Mouse (Mus musculus): ENCODE results near the gene Cadps. TPM values are rescaled to one million over a fixed set of nuclear protein-coding genes. Genes with fewer than 3 reads are reported as not detected.

Cadps gene
- polyA plus RNA-seq, 1 experiment from 2014 or later: 0.03 TPM

DNA sequence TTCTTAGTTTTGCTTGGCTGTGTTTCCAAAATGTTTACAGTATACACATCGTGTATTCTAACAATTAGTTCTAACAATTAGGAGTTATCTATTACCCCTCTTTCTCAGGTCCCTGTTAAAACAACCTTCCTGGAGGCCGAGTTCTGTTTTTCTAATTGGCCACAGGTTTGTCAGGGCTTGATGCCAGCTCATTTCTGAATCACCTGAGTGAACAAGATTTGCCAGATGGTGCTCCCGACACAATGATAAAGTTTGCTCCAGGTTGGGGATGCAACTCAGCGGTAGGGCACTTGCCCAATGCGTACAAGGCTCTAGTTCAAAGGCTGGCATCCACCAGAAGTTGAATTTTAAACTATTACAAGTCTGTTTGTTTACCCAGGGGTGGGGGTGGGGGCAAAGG lies 417.7 kb downstream of the Cadps start:
- no peak overlapping the region for H3K9ac ChIP-seq
- no peak overlapping the region for H3K4me3 ChIP-seq (replicated peaks)
- H3K9me3 ChIP-seq (replicated peaks): no peaks in the 10 kb centered on the region
- H3K27me3 ChIP-seq: no peaks in the 10 kb centered on the region
- ATAC-seq (ENCODE audit: low read depth): no peak
- no peak for DNase-seq
- 48% methylated on average over 5 of the region's 5 CpGs for WGBS (ENCODE audit: insufficient replicate concordance)
- no peak overlapping the region for H3K4me2 ChIP-seq
- no peaks in the 10 kb centered on the region for H3K36me3 ChIP-seq
- H3K4me1 ChIP-seq (replicated peaks): no peaks in the 10 kb centered on the region
- no peak overlapping the region for H3K27ac ChIP-seq

DNA sequence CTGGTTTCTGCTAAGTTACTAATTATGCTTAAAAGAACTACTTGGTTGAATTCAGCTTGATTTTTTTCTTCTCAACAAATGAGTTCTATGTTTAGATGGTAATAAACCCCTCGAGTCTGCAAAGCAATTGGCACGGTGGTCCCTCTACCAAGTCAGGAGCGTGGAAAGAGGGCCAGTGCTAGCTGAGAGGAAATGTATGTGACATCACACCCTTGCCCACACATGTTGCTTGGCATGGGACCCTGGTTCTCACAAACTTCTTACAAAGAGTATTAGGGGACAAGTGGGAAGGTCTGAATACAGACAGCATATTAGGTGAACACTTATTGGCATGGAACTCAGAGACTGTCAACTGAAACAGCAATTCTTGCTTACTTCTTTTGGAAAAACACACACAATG lies 418.2 kb downstream of the Cadps start:
- no peak overlapping the region for H3K9ac ChIP-seq
- WGBS (ENCODE audit: insufficient replicate concordance): 71% methylated on average over 3 of the region's 3 CpGs
- no peaks in the 10 kb centered on the region for H3K36me3 ChIP-seq
- no peak overlapping the region for H3K4me3 ChIP-seq (replicated peaks)
- no peaks in the 10 kb centered on the region for H3K4me1 ChIP-seq (replicated peaks)
- no peak overlapping the region for H3K4me2 ChIP-seq
- ATAC-seq (ENCODE audit: low read depth) (no peak), DNase-seq (no peak)
- H3K9me3 ChIP-seq (replicated peaks): no peaks in the 10 kb centered on the region
- H3K27me3 ChIP-seq: no peaks in the 10 kb centered on the region
- no peak overlapping the region for H3K27ac ChIP-seq

DNA sequence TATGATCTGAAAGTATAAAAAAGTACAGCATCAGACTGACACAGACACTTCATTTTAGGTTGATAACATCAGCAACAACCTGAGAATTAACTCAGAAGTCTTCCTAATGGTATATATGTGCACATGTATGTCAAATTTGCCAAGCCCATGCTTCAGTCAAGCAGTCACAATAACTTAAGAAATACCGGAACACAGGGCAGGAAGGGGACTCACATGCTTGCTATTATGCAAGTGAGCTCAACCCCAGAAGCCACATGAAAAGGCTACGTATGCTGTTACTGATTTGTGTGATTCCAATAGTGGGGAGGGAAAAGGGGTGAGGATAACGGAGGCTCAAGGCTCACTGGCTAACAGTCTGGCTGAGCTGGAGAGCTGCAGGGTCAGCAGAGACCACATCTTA lies 418.8 kb downstream of the Cadps start:
- no peak overlapping the region for H3K9ac ChIP-seq
- no peaks in the 10 kb centered on the region for H3K36me3 ChIP-seq
- DNase-seq: no peak
- ATAC-seq (ENCODE audit: low read depth): no peak
- H3K27me3 ChIP-seq: no peaks in the 10 kb centered on the region
- no peak overlapping the region for H3K4me2 ChIP-seq
- H3K4me3 ChIP-seq (replicated peaks): no peak overlapping the region
- WGBS (ENCODE audit: insufficient replicate concordance): 53% methylated on average over 3 of the region's 3 CpGs
- no peak overlapping the region for H3K27ac ChIP-seq
- H3K9me3 ChIP-seq (replicated peaks): no peaks in the 10 kb centered on the region
- no peaks in the 10 kb centered on the region for H3K4me1 ChIP-seq (replicated peaks)

DNA sequence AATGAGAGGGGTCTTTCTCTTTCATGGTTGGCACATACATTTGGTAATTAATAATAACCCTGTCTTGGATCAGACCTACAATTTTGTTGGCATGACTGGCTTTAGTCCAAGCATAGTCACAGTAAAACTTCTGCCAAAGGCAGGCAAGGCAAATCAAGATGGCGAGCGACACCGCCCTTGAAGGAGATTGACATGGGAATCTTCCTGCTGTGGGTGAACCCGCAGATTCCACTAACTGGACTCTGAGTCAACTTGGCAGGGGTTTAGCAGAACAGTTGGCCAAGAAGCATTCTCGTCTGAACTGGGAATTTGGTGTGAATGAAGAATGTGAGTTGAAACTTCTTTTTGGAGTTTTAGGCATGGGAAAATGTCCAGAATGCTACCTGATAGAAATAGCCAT lies 422.8 kb downstream of the Cadps start:
- no peaks in the 10 kb centered on the region for H3K36me3 ChIP-seq
- ATAC-seq (ENCODE audit: low read depth) (no peak), DNase-seq (no peak)
- WGBS (ENCODE audit: insufficient replicate concordance): 61% methylated on average over 5 of the region's 5 CpGs
- no peaks in the 10 kb centered on the region for H3K4me1 ChIP-seq (replicated peaks)
- H3K9ac ChIP-seq: no peak overlapping the region
- H3K9me3 ChIP-seq (replicated peaks): no peaks in the 10 kb centered on the region
- no peak overlapping the region for H3K4me2 ChIP-seq
- H3K4me3 ChIP-seq (replicated peaks): no peak overlapping the region
- H3K27me3 ChIP-seq: no peaks in the 10 kb centered on the region
- H3K27ac ChIP-seq: no peak overlapping the region

DNA sequence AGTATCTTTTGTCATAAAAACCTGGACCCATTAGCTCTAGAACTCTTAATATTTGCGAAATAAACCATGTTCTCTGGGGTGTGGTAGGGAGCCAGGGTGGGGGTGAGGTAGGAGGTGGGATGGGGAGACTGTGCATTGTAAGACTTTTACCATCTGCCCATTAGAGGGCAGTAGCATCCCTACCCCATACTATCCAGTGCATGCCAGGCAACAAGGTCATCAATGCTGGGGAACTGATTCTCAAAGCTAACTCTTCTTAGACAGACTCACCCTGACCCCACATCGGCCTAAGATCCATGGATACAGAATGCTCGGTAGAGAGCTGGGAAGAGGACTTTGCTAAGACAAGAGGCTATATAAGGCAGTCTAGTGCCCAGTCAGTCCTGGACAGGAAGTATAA lies 425.3 kb downstream of the Cadps start:
- no peak overlapping the region for H3K4me3 ChIP-seq (replicated peaks)
- no peak overlapping the region for H3K4me2 ChIP-seq
- DNase-seq (no peak), ATAC-seq (ENCODE audit: low read depth) (no peak)
- no peaks in the 10 kb centered on the region for H3K4me1 ChIP-seq (replicated peaks)
- H3K9ac ChIP-seq: no peak overlapping the region
- no peaks in the 10 kb centered on the region for H3K36me3 ChIP-seq
- H3K9me3 ChIP-seq (replicated peaks): no peaks in the 10 kb centered on the region
- H3K27ac ChIP-seq: no peak overlapping the region
- H3K27me3 ChIP-seq: no peaks in the 10 kb centered on the region
- WGBS (ENCODE audit: insufficient replicate concordance): 45% methylated on average over 3 of the region's 3 CpGs

DNA sequence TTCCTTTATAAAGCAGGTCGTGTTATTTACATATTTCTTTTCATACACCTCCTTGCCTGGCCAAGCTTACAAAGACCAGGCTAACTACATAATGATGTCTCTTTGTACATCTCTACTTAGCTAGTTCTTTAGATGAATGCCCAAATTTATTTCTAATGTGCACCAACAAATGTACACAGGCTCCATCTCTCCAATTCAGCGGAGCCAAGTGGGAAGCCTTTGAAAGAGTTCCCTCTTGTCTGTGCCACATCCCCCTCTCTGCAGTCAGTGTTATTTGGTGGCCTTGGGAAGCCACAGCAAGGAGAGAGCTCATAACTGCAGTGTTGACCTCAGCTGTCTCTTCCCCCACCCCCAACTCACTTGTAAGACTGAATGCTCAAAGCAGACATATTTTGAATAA lies 428.6 kb downstream of the Cadps start:
- 49% methylated on average over 2 of the region's 2 CpGs for WGBS (ENCODE audit: insufficient replicate concordance)
- Histone ChIP-seq H3K4me2 (no peak overlapping the region), H3K4me3 (replicated peaks) (no peak overlapping the region), H3K9ac (no peak overlapping the region), H3K9me3 (replicated peaks) (no peaks in the 10 kb centered on the region), H3K27me3 (no peaks in the 10 kb centered on the region), H3K36me3 (no peaks in the 10 kb centered on the region), H3K27ac (no peak overlapping the region), H3K4me1 (replicated peaks) (no peaks in the 10 kb centered on the region)
- ATAC-seq (ENCODE audit: low read depth) (no peak), DNase-seq (no peak)

DNA sequence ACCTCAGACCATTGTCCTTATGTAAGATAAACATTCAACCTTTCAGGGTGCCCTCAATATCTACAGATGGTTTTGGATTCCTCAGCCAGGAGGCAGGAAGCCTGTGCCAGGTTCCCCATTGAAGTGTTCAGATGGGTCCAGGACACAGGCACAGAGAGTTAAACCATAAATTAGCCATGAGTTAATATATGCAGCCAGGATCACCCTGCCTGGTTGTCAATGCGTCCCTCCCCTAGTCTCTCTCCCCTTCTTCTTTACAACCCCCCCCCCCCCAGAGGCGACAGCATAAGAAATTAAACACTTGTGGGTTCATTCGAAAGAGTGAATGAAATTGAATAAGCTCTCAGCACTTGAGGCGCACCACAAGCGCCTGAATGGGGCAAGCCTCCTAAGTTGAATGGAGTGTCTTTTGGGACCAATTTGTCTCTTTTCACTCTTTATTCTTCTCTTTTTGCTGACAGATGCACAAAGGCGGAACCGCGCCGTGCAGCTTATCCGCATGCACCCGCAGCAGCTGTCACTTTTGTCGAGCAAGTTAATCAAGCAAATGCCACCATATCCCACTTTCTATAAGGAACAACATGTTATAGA lies 429.5 kb downstream of the Cadps start:
- DNase-seq (no peak), ATAC-seq (ENCODE audit: low read depth) (no peak)
- Histone ChIP-seq H3K4me3 (replicated peaks) (no peak overlapping the region), H3K27ac (no peak overlapping the region), H3K27me3 (no peaks in the 10 kb centered on the region), H3K36me3 (no peaks in the 10 kb centered on the region), H3K9ac (no peak overlapping the region), H3K4me2 (no peak overlapping the region), H3K4me1 (replicated peaks) (no peaks in the 10 kb centered on the region), H3K9me3 (replicated peaks) (no peaks in the 10 kb centered on the region)
- WGBS (ENCODE audit: insufficient replicate concordance): 66% methylated on average over 12 of the region's 12 CpGs

DNA sequence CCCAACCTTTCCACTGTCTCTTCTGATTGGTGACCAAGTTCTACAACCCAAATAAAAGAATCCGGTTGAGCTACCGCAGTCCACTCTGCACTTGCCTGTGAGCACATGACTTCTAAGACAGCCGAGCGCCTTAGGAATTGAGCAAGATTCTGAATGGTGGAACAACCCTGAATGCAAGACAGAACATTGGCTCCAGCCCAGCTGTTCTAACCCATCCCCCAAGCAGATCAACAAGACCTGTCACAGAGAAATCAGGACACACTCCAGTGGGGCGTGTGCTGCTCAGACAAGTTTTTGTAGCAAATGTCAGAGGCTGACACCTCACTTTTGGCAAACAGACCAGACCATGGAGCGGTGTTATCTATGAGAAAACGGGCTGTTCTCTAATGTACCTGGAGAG lies 431.7 kb downstream of the Cadps start:
- Histone ChIP-seq H3K4me1 (replicated peaks) (no peaks in the 10 kb centered on the region), H3K27ac (no peak overlapping the region), H3K9ac (no peak overlapping the region), H3K36me3 (no peaks in the 10 kb centered on the region), H3K4me2 (no peak overlapping the region), H3K4me3 (replicated peaks) (no peak overlapping the region), H3K9me3 (replicated peaks) (no peaks in the 10 kb centered on the region), H3K27me3 (no peaks in the 10 kb centered on the region)
- ATAC-seq (ENCODE audit: low read depth): no peak
- WGBS (ENCODE audit: insufficient replicate concordance): 67% methylated on average over 7 of the region's 7 CpGs
- DNase-seq: no peak

DNA sequence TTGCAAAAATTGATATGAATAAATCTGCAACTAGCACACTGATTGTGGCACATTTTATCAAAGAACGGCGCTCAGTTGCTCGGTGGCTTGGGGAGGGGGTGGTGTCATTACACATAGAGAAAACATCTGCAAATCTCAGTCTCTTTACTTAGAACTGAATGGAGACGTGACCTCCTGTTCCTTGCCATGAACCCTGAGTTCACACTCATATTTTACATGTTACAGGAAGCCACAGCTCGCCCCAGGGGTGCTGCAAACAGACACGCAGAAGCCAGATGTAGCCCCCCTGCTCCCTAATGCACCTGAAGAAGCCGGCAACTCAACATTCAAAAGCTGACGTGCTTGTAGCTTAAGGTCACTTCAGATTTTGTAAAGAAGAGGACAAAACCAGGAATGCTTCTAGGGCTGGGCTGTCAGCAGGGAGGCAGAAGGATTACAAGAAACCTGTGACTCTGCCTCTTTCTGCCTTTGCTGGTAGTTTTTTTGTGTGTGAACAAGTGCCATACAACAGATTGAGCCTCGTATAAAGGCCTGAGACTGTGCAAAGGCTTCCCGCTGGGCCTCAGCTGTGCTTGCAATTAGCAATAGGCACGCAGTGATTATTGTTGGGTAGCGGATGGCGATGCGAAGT lies 434.0 kb downstream of the Cadps start:
- no peak overlapping the region for H3K4me2 ChIP-seq
- H3K9ac ChIP-seq: no peak overlapping the region
- no peaks in the 10 kb centered on the region for H3K9me3 ChIP-seq (replicated peaks)
- no peak overlapping the region for H3K4me3 ChIP-seq (replicated peaks)
- 39% methylated on average over 14 of the region's 14 CpGs for WGBS (ENCODE audit: insufficient replicate concordance)
- no peak for ATAC-seq (ENCODE audit: low read depth)
- no peaks in the 10 kb centered on the region for H3K27me3 ChIP-seq
- no peaks in the 10 kb centered on the region for H3K36me3 ChIP-seq
- DNase-seq: no peak
- H3K27ac ChIP-seq: no peak overlapping the region
- H3K4me1 ChIP-seq (replicated peaks): no peaks in the 10 kb centered on the region

DNA sequence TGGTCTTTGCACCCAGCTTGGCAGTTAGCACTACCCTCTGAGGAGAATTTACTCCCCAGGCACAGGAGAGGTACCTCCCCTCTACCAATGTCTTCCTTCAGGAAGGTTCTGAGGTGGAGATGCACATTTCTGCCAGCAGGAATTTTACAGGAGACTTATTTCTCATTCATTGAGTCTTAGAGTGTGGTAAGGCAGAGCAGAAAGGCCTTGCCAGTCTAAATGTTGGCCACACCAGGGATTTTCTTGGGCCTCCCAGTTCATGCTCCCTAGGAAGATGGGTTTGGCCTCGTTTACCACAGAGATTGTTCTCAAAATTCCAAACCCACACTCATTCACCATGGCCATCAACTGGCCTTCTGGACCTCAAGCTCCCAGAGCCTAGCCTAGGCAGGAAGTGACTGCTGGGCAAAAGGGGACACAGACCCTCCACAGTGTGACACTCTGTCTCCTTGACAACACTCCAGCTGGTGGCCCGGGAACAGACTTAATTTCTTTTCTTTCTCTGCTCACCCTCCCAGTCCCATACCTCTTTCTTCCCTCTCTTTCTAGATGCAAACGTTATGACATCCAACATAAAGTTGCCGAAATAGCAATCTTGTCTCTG lies 434.6 kb downstream of the Cadps start:
- no peaks in the 10 kb centered on the region for H3K36me3 ChIP-seq
- ATAC-seq (ENCODE audit: low read depth) (no peak), DNase-seq (no peak)
- no peak overlapping the region for H3K9ac ChIP-seq
- no peak overlapping the region for H3K4me3 ChIP-seq (replicated peaks)
- no peaks in the 10 kb centered on the region for H3K4me1 ChIP-seq (replicated peaks)
- no peaks in the 10 kb centered on the region for H3K27me3 ChIP-seq
- no peak overlapping the region for H3K4me2 ChIP-seq
- no peaks in the 10 kb centered on the region for H3K9me3 ChIP-seq (replicated peaks)
- H3K27ac ChIP-seq: no peak overlapping the region
- 29% methylated on average over 4 of the region's 4 CpGs for WGBS (ENCODE audit: insufficient replicate concordance)

DNA sequence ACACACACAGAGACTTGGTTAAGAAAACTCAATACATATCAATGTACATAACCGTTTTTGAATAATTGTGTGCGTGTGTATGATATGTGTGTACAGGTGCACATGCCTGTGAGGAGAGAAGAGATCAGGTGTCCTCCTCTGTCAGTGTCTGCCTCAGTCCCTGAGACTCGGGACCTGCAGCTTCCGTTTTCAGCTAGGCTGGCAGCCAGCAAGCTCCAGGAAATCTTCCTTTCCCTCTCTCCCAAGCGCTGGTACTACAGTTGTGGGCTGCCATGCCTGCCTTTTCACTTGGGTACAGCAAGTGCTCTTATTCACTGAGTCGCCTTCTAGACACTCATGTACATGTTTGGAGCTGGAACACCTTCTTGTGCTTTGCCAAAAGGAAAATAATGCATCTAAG lies 435.7 kb downstream of the Cadps start:
- Histone ChIP-seq H3K4me1 (replicated peaks) (no peaks in the 10 kb centered on the region), H3K27ac (no peak overlapping the region), H3K9ac (no peak overlapping the region), H3K9me3 (replicated peaks) (no peaks in the 10 kb centered on the region), H3K4me3 (replicated peaks) (no peak overlapping the region), H3K36me3 (no peaks in the 10 kb centered on the region), H3K4me2 (no peak overlapping the region), H3K27me3 (no peaks in the 10 kb centered on the region)
- WGBS (ENCODE audit: insufficient replicate concordance): 50% methylated on average over 6 of the region's 6 CpGs
- ATAC-seq (ENCODE audit: low read depth): no peak
- no peak for DNase-seq

DNA sequence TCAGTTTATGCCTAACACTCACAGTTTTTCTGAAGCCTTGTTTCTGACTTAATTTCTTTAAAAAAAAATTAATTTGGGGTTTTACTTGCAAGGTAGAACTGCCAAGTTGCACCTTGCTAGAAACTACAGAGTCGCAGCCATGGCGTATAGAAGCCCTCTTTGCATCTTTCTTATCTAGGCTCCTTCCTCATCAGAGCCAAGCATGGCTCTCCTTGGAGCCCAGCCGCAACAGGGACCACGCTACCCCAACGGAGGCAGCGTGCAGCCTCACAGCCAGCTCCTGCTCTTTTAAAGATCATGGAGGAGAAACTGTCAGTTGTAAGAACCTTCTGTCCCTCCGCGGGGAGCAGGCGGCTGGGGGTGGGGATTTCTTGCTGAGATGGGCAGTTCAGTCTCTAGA lies 445.0 kb downstream of the Cadps start:
- Histone ChIP-seq H3K9ac (no peak overlapping the region), H3K4me1 (replicated peaks) (no peaks in the 10 kb centered on the region), H3K27me3 (no peaks in the 10 kb centered on the region), H3K4me2 (no peak overlapping the region), H3K9me3 (replicated peaks) (no peaks in the 10 kb centered on the region), H3K36me3 (no peaks in the 10 kb centered on the region), H3K4me3 (replicated peaks) (no peak overlapping the region), H3K27ac (no peak overlapping the region)
- ATAC-seq (ENCODE audit: low read depth) (no peak), DNase-seq (no peak)
- WGBS (ENCODE audit: insufficient replicate concordance): 19% methylated on average over 9 of the region's 9 CpGs

All from liver, embryonic 13.5 days (tissue).